Mouse (Mus musculus) CH12.LX (cell line): ENCODE measurements at regions not wholly inside any gene's neighbourhood (a gene's known extent, or its start where the extent isn't known, plus 50 kb on each side); places are given as distances from the start of the nearest gene placed in this dataset.

Experiments used
- CHD2 ChIP-seq: IDR thresholded peaks from 2 replicates; pipeline ENCODE4 v1.6.1; 2011; ENCODE audit warnings: low read length, improper control_type of control experiment
- CTCF ChIP-seq, 2 experiments: IDR thresholded peaks in 1 of 2; conservative IDR thresholded peaks in 1 of 2; 2 replicates each; pipeline ENCODE4 v1.5.1; 2011 to 2012; ENCODE audit warnings: low read depth in 2 of 2, low read length in 2 of 2, improper control_type of control experiment in 1 of 2, inconsistent platforms in 1 of 2, mild to moderate bottlenecking in 1 of 2, moderate library complexity in 1 of 2
- JUND ChIP-seq: conservative IDR thresholded peaks from 2 replicates; pipeline ENCODE4 v1.6.1; 2011; ENCODE audit warnings: low read depth, low read length, improper control_type of control experiment
- MAFK ChIP-seq: IDR thresholded peaks from 2 replicates; pipeline ENCODE4 v1.6.1; 2011; ENCODE audit warnings: low read length, improper control_type of control experiment; ENCODE audit not compliant: insufficient replicate concordance
- MAZ ChIP-seq: IDR thresholded peaks from 2 replicates; pipeline ENCODE4 v1.6.1; 2012; ENCODE audit warnings: low read depth, mild to moderate bottlenecking, inconsistent platforms, low read length, improper control_type of control experiment, moderate library complexity
- MYC ChIP-seq: IDR thresholded peaks from 2 replicates; pipeline ENCODE4 v1.6.1; 2011; ENCODE audit warnings: low read depth, mild to moderate bottlenecking, improper control_type of control experiment, low read length
- PAX5 ChIP-seq: IDR thresholded peaks from 2 replicates; pipeline ENCODE4 v1.6.1; 2012; ENCODE audit warnings: low read length, inconsistent platforms, mixed read lengths
- POLR2A ChIP-seq: IDR thresholded peaks from 2 replicates; pipeline ENCODE4 v1.6.1; 2011; ENCODE audit warnings: low read depth, mild to moderate bottlenecking, improper control_type of control experiment, low read length
- TBP ChIP-seq: conservative IDR thresholded peaks from 2 replicates; pipeline ENCODE4 v1.6.1; 2011; ENCODE audit warnings: low read depth, low read length, improper control_type of control experiment

- TF ChIP-seq POLR2A (no peak), CTCF (conservative IDR thresholded peaks at IDR 0.05 in 1 of 2, IDR thresholded peaks at IDR 0.05 in 1 of 2; ENCODE audit: low read depth in 2 of 2, low read length in 2 of 2) (no peak), PAX5 (no peak), MAFK (no peak), TBP (no peak), MYC (no peak), CHD2 (no peak), MAZ (no peak), JUND (no peak)
Observed at GRCm38 (mm10) chr19:15851622-15852021, 95.5 kb downstream of the Psat1 start.
